Mouse (Mus musculus) forebrain, embryonic 14.5 days (tissue): Measurements from ENCODE around the gene Nr2e3. TPM values are rescaled to one million over a fixed set of nuclear protein-coding genes. Genes with fewer than 3 reads are reported as not detected.

ENCODE experiments used
- ATAC-seq: fragments of 200-750 bp; cut with Nextera tagmentation; 2 replicates; pipeline ENCODE4 v1.8.0; 2017; ENCODE audit warnings: mild to moderate bottlenecking, moderate library complexity
- DNase-seq: peaks from one replicate; pipeline ENCODE4 v3.0.0-alpha.2; 2015; ENCODE audit warnings: low spot score
- H3K27ac ChIP-seq: fragments of 300-500 bp; sonication (generic); 2 replicates; pipeline ENCODE4 v1.5.1; 2014; ENCODE audit warnings: low read depth, mild to moderate bottlenecking, control low read depth, low read length, moderate library complexity
- H3K27me3 ChIP-seq: fragments of 300-500 bp; sonication (generic); replicated peaks from 2 replicates; pipeline ENCODE4 v1.6.1; 2014; ENCODE audit warnings: low read length, control low read depth, mixed read lengths; ENCODE audit not compliant: control insufficient read depth, insufficient read depth
- H3K36me3 ChIP-seq: fragments of 300-500 bp; sonication (generic); 2 replicates; pipeline ENCODE4 v1.6.1; 2014; ENCODE audit warnings: low read length, control low read depth; ENCODE audit not compliant: control insufficient read depth, insufficient read depth
- H3K4me1 ChIP-seq: fragments of 300-500 bp; sonication (generic); 2 replicates; pipeline ENCODE4 v1.6.1; 2014; ENCODE audit warnings: antibody characterized with exemption, low read length, control low read depth; ENCODE audit not compliant: control insufficient read depth, insufficient read depth
- H3K4me2 ChIP-seq: fragments of 300-500 bp; sonication (generic); 2 replicates; pipeline ENCODE4 v1.6.1; 2014; ENCODE audit warnings: mild to moderate bottlenecking, control low read depth, low read length
- H3K4me3 ChIP-seq: fragments of 300-500 bp; sonication (generic); 2 replicates; pipeline ENCODE4 v1.5.1; 2014; ENCODE audit warnings: low read depth, low read length, control low read depth
- H3K9ac ChIP-seq: fragments of 300-500 bp; sonication (generic); 2 replicates; pipeline ENCODE4 v1.6.1; 2014; ENCODE audit warnings: mild to moderate bottlenecking, low read length, control low read depth, moderate library complexity
- H3K9me3 ChIP-seq: fragments of 300-500 bp; sonication (generic); replicated peaks from 2 replicates; pipeline ENCODE4 v1.6.1; 2016; ENCODE audit warnings: low read length, control low read depth, mixed read lengths; ENCODE audit not compliant: control insufficient read depth
- WGBS: fragments of 180-500 bp; shearing (Covaris S2); extraction: QIAGEN DNeasy Blood & Tissue Kit; methylation state at CpG from one replicate; pipeline ENCODE4 v1.1.7; 2014; 5-methylcytosine and 5-hydroxymethylcytosine counted together
- polyA plus RNA-seq: library from polyadenylated mRNA; unstranded; fragments of >200 nt; fragmentation: Nextera tagmentation; extraction: Ambion mirVana; gene quantifications from 2 replicates; pipeline ENCODE4 v1.2.1, GENCODE M21; 2014

Gene Nr2e3
- polyA plus RNA-seq, 1 experiment from 2014 or later = not detected

DNA sequence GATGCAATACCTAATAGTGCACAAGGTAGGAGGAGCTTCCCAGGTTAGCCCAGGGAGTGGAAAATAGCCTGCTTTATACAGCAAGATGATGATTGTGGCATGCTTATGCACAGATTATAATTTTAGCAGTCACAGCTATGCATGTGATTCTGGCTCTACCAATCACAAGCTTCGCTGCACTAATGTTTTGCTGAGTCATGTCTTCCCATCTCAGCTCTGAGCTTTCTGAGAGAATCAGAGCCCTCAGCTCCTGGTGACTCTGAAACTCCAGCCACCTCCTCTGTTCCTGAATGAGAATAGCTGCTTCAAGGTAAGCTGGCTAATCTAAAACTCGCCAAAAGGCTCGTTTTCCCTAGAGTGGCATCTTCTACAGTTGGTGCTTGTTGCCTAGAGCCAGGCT is 30.2 kb downstream of the Nr2e3 start:
- no peak for DNase-seq
- no peak for ATAC-seq
- Histone ChIP-seq H3K27me3 (no peaks in the 10 kb centered on the region), H3K4me2 (no peak overlapping the region), H3K36me3 (peaks cover 10% of the 10 kb centered on the region), H3K4me1 (no peaks in the 10 kb centered on the region), H3K27ac (no peak overlapping the region), H3K9me3 (no peaks in the 10 kb centered on the region), H3K9ac (no peak overlapping the region), H3K4me3 (no peak overlapping the region)
- 83% methylated on average over 3 of the region's 3 CpGs for WGBS

DNA sequence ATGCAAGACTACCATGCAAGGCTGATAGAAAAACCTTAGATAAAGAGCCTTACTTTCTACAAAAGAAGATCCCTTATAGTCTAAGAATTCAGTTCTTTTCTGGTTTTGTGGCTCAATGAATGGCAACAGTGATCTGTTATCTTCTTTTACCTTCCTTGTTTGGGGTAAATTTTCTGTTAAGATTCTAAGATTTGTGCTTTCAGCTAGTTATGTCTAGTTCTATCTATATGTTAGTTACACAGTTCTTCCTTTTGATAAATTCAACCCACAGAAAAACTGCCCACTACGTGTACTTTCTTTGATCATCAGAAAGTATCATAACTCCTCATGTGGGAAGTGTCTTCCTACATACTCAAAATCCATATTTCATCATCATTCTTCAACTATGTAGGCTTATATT is 45.7 kb downstream of the Nr2e3 start:
- Histone ChIP-seq H3K4me3 (no peak overlapping the region), H3K27me3 (no peaks in the 10 kb centered on the region), H3K36me3 (peaks cover 20% of the 10 kb centered on the region), H3K9me3 (no peaks in the 10 kb centered on the region), H3K9ac (no peak overlapping the region), H3K4me2 (no peak overlapping the region), H3K27ac (no peak overlapping the region), H3K4me1 (no peaks in the 10 kb centered on the region)
- no peak for ATAC-seq
- WGBS = 93% methylated on average over 1 of the region's 1 CpGs
- no peak for DNase-seq

DNA sequence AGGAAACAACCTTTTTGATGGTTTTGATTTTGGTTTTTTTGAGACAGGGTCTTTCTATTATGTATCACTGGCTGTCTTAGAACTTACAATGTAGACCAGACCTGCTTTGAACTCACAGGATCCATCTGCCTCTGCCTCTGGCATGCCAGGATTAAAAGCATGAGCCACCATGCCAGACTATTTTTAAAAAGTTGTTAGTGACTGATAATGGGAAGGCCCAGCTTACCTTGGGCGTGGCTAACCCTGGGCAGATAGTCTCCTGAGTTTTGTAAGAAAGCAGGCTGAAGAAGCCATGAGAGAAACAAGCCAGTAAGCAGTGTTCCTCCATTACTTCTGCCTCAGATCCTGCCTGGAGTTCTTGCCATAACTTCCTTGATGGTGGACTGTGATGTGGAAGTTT is 57.1 kb downstream of the Nr2e3 start:
- H3K27me3 ChIP-seq = no peaks in the 10 kb centered on the region
- ATAC-seq (no peak), DNase-seq (no peak)
- peaks cover 15% of the 10 kb centered on the region for H3K36me3 ChIP-seq
- no peaks in the 10 kb centered on the region for H3K4me1 ChIP-seq
- no peak overlapping the region for H3K4me2 ChIP-seq
- 91% methylated on average over 1 of the region's 1 CpGs for WGBS
- no peak overlapping the region for H3K4me3 ChIP-seq
- no peak overlapping the region for H3K27ac ChIP-seq
- no peaks in the 10 kb centered on the region for H3K9me3 ChIP-seq
- no peak overlapping the region for H3K9ac ChIP-seq

Other genes with a start within 250 kb of the Nr2e3 start
- 12.3 and 12.7 TPM in 2 replicates for gene Senp8, start 209.9 kb downstream of the Nr2e3 start, polyA plus RNA-seq
- 18.8 and 21.9 TPM in 2 replicates for gene Myo9a, start 209.8 kb downstream of the Nr2e3 start, polyA plus RNA-seq